Mouse (Mus musculus) lung, adult 10 weeks (tissue): ENCODE results near the gene Amer3. TPM values are rescaled to one million over a fixed set of nuclear protein-coding genes. Genes with fewer than 3 reads are reported as not detected.

Experiments
- polyA plus RNA-seq: library from polyadenylated mRNA; stranded (reverse); fragments of 350-450 nt; fragmentation: Illumina TruSeq; extraction: RNeasy Lipid Tissue Mini Kit (QIAGEN cat#74804); gene quantifications from one replicate; pipeline ENCODE4 v1.2.3, GENCODE M21; 2014; ENCODE audit warnings: low read depth, low replicate concordance; ENCODE audit not compliant: insufficient read depth

Gene Amer3
- polyA plus RNA-seq: not detected

GRCm38 (mm10) chr1:34578851-34579781, at the start of gene Amer3:
Gene Amer3, plus strand, starts transcription at chr1:34579657.

GRCm38 (mm10) chr1:34535043-34535698, 44.3 kb upstream of the Amer3 start, which contains the start of gene Cfc1:
Gene Cfc1, plus strand, starts transcription at chr1:34535648.

GRCm38 (mm10) chr1:34560843-34561242, 18.6 kb upstream of the Amer3 start, which contains the start of gene Prss40:
Gene Prss40, minus strand, starts transcription at chr1:34560943.

Other genes with a start within 250 kb of the Amer3 start
- gene Ccdc115, start 140.0 kb upstream of the Amer3 start, polyA plus RNA-seq: 26.6 TPM
- 15.7 TPM for gene Imp4, start 139.8 kb upstream of the Amer3 start, polyA plus RNA-seq
- 50.0 TPM for gene Ptpn18, start 119.9 kb upstream of the Amer3 start, polyA plus RNA-seq
- gene Prss39, start 81.2 kb upstream of the Amer3 start, polyA plus RNA-seq: not detected
- gene Cfc1, start 44.0 kb upstream of the Amer3 start, polyA plus RNA-seq: not detected
- gene Prss40, start 18.7 kb upstream of the Amer3 start, polyA plus RNA-seq: not detected